ENCODE assay signal across 15 mouse cellular contexts in genomic region chr16:44212703-44213102, GRCm38 (mm10).
"Had no signal": no experiment of that assay in that cellular context is flagged by ENCODE, and none has a peak within 500 bp of the region (broad histone marks: within the 10 kb centered on the region; RNA-seq: fewer than 3 reads in every experiment).

No protein-coding gene starts in this region.

- H3K9me3 ChIP-seq: kidney, embryonic 15.5 days; limb, embryonic 15.5 days; liver, embryonic 12.5 days; midbrain, embryonic 12.5 days; neural tube, embryonic 13.5 days had no signal

- H3K27ac ChIP-seq: kidney, embryonic 15.5 days; limb, embryonic 15.5 days; liver, embryonic 12.5 days; midbrain, embryonic 12.5 days; neural tube, embryonic 13.5 days had no signal

- H3K27me3 ChIP-seq: kidney, embryonic 15.5 days; limb, embryonic 15.5 days; liver, embryonic 12.5 days; midbrain, embryonic 12.5 days; neural tube, embryonic 13.5 days had no signal

- H3K4me3 ChIP-seq: kidney, embryonic 15.5 days; limb, embryonic 15.5 days; liver, embryonic 12.5 days; midbrain, embryonic 12.5 days; neural tube, embryonic 13.5 days had no signal

- DNase-seq: kidney, adult 2 months; kidney, postnatal 25 days; layer of hippocampus, adult 9-11 months; layer of hippocampus, postnatal 36 days; lung, embryonic 14.5 days; lung, postnatal 10 days; right cerebral cortex, postnatal 25 days; thymus, postnatal 36 days had no signal

- ATAC-seq: intestine, embryonic 16.5 days; liver, embryonic 12.5 days; midbrain, embryonic 16.5 days had no signal

- H3K4me1 ChIP-seq: limb, embryonic 15.5 days; midbrain, embryonic 12.5 days; neural tube, embryonic 13.5 days had no signal
